Mouse (Mus musculus): ENCODE data around the gene Polr2e.

DNA sequence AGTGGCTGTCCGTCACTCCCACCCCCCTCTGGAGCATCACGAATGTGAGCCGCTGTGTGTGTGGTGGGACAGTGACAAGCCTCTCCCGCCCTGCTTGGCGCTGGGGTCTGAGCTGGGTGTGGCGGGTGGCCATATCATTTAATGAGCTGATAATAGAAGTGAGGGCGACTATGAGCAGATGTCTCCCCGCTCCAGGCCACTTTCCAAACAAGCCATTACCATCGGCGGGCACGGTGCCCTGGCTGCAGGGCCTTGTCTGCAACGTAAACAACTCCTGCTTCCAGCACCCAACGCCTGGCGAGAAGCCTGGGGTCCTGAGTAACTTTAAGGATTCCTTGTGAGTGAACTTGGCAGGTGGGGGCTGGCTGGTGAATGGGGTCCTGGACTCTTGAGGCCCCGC, 41.8 kb downstream of the Polr2e start:
- TF ChIP-seq POLR2A (IDR thresholded peaks at IDR 0.05; ENCODE audit: borderline replicate concordance, extremely low read depth, low read depth, low read length) = no peak
- no peak for TF ChIP-seq CTCF (IDR thresholded peaks at IDR 0.05; ENCODE audit: insufficient read depth, low read length)
